Mouse (Mus musculus): ENCODE results near the gene Lrrc46. TPM values are rescaled to one million over a fixed set of nuclear protein-coding genes. Genes with fewer than 3 reads are reported as not detected.

The Lrrc46 gene
- polyA plus RNA-seq, 1 experiment from 2014 or later: not detected

DNA sequence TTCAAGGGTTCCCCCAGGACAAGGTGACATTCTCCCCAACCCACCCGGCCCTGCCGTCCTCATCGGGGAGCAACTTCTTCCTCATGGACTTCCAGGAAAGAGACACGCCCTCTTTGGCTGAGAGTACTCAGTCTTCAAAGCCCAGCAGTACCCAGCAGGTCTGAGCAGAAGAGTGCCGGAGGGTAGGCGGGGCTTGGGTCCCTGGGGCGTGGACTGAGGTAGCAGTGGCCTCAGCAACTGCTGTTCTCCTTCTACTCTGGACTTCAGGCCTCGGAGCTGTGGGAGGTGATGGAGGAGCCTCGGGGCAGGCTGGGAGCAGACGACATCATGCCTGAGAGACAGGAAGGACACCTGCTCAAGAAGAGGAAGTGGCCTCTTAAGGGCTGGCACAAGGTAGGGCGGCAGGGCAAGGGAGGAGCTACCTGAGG is 11.0 kb upstream of the Lrrc46 start:
- H3K9ac ChIP-seq (replicated peaks; ENCODE audit: low read depth, low read length): no peak overlapping the region
- 13% methylated on average over 11 of the region's 11 CpGs for WGBS
- H3K4me3 ChIP-seq (ENCODE audit: low read depth, low read length): no peak overlapping the region

DNA sequence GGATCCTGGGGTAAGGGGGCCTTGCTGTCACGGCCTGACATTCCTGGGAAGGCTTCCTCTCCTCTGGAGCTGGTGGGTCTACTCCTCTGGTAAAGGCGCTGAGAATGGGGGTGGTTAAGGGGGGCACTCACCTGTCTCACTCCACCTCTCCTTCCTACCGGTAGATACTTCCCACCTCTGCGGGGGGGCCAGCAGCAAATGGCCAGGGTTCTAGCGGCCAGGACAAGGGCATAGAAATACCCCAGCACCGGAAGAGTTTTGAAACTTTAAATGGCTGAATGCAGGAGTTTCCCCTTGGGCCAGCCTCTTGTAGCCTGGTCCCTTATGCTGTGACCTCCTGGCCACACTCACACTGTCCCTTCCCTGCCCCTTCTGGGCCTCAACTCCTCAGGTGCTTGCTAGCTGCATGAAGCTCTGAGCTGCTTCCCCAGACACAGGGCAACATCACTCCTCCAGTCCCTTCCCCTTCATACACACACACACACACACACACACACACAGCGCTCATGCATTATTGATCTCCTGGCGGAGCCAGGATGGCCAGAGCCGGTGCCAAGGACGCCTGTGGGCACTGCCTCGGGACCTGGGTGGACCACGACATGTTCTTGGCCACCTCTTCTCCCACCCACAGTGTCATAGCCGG is 9.9 kb upstream of the Lrrc46 start:
- Histone ChIP-seq H3K9ac (replicated peaks; ENCODE audit: low read depth, low read length) (peak overlapping the region; percentile 83), H3K27ac (ENCODE audit: low read length) (peak overlapping the region; percentile 33; the same call in 1 of the 2 replicates), H3K9me3 (ENCODE audit: control insufficient read depth, low read depth, low read length) (no peaks in the 10 kb centered on the region), H3K4me3 (ENCODE audit: low read depth, low read length) (peak overlapping the region; percentile 72), H3K4me1 (ENCODE audit: control insufficient read depth, insufficient read depth, low read length) (peaks cover 19% of the 10 kb centered on the region), H3K27me3 (ENCODE audit: control insufficient read depth, insufficient read depth, low read length) (no peaks in the 10 kb centered on the region), H3K4me2 (replicated peaks; ENCODE audit: low read depth, low read length) (peak overlapping the region; percentile 95), H3K36me3 (ENCODE audit: control insufficient read depth, insufficient read depth, low read length) (peaks cover 40% of the 10 kb centered on the region)
- WGBS: 21% methylated on average over 13 of the region's 13 CpGs
- no peak for ATAC-seq (ENCODE audit: insufficient number of reproducible peaks, insufficient read depth, low FRiP score, low read depth)

More for the DNA sequence above, 11.0 kb upstream of the Lrrc46 start:
- Histone ChIP-seq H3K9me3 (ENCODE audit: control insufficient read depth, low read depth, low read length) (no peaks in the 10 kb centered on the region), H3K36me3 (ENCODE audit: control insufficient read depth, insufficient read depth, low read length) (peaks cover 42% of the 10 kb centered on the region), H3K4me2 (replicated peaks; ENCODE audit: low read depth, low read length) (peak overlapping the region; percentile 95), H3K4me1 (ENCODE audit: control insufficient read depth, insufficient read depth, low read length) (peaks cover 19% of the 10 kb centered on the region), H3K27me3 (ENCODE audit: control insufficient read depth, insufficient read depth, low read length) (no peaks in the 10 kb centered on the region), H3K27ac (ENCODE audit: low read length) (no peak overlapping the region)
- ATAC-seq (ENCODE audit: insufficient number of reproducible peaks, insufficient read depth, low FRiP score, low read depth): peak; percentile 34; the same call in 1 of the 2 replicates

DNA sequence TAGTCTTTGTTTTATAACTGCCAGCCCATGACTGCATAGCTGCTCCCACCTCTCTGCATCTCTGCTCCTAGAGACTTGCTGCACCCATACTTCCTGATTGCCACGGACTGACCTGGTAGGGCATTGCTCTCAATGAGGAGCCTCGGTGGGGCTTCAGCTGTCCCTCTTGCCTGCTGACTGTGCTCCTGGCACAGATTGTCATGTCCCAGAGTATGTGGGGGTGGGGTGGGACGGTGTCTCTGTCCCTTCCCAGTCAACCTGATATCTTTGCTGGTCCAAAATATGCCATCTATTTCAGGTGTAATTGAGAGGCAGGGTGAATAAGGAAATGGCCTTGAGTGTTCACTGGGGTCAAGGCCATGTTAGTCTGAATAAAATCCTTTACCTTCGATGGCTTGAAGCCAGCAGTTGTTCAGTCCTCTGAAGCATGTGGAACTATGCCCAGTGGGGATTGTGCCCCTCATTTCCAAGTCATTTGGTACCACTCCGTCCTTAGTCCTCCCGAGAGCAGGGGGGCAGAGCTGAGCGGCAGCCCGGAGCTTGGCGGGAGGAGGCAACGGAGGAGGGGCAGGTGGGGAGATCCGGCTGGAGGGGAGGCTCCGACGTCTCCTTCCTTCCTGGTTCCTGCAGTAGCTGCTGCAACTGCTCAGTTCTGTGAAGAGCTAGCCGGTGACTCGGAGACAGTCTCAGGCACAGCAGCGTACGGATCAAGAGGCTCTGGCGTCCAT is 9.2 kb upstream of the Lrrc46 start, which contains the start of gene Osbpl7:
Osbpl7 (plus strand) TSS at position 413 of the 728 bp plus-strand sequence.
- Histone ChIP-seq H3K9ac (replicated peaks; ENCODE audit: low read depth, low read length) (peak within 1 kb of the TSS; percentile 83), H3K36me3 (ENCODE audit: control insufficient read depth, insufficient read depth, low read length) (peaks cover 33% of the 10 kb centered on the region), H3K4me3 (ENCODE audit: low read depth, low read length) (peak within 1 kb of the TSS; percentile 72), H3K27ac (ENCODE audit: low read length) (peak within 1 kb of the TSS; percentile 33; the same call in 1 of the 2 replicates), H3K9me3 (ENCODE audit: control insufficient read depth, low read depth, low read length) (no peaks in the 10 kb centered on the region), H3K4me1 (ENCODE audit: control insufficient read depth, insufficient read depth, low read length) (peaks cover 19% of the 10 kb centered on the region), H3K27me3 (ENCODE audit: control insufficient read depth, insufficient read depth, low read length) (no peaks in the 10 kb centered on the region), H3K4me2 (replicated peaks; ENCODE audit: low read depth, low read length) (peak within 1 kb of the TSS; percentile 95)
- WGBS: 6% methylated on average over 18 of the region's 18 CpGs
- peak; percentile 83 for ATAC-seq (ENCODE audit: insufficient number of reproducible peaks, insufficient read depth, low FRiP score, low read depth)

DNA sequence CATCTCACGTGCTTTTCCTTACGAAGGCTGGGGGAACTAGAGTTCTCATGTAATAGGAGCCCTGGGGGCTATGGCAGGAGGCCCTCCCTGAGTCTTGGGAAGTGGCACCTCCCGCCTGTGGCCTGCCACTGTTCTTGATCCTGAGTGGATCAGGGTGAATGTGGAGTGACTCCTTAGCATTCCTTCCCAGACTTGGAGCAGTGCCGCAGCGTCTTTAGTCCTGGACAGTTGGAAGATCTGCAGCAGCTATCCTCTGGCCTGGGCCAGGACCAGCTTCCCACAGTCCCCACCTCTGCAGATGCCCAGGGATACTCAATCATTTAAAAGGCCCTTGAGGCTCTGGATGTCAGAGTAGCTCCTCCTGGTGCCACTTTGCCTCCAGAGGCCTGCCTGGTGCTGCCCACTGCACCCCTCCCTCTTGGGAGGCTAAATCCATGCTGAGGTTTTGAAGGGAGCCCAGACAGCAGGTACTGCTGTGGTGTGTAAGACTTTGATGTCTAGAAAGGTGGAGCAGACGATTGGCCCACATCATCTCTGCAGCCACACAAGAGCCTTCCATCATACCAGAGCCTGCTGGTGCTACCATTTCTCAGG is 8.4 kb upstream of the Lrrc46 start:
- H3K9me3 ChIP-seq (ENCODE audit: control insufficient read depth, low read depth, low read length): no peaks in the 10 kb centered on the region
- no peak overlapping the region for H3K4me2 ChIP-seq (replicated peaks; ENCODE audit: low read depth, low read length)
- peaks cover 29% of the 10 kb centered on the region for H3K36me3 ChIP-seq (ENCODE audit: control insufficient read depth, insufficient read depth, low read length)
- H3K9ac ChIP-seq (replicated peaks; ENCODE audit: low read depth, low read length): no peak overlapping the region
- H3K27me3 ChIP-seq (ENCODE audit: control insufficient read depth, insufficient read depth, low read length): no peaks in the 10 kb centered on the region
- ATAC-seq (ENCODE audit: insufficient number of reproducible peaks, insufficient read depth, low FRiP score, low read depth): no peak
- no peak overlapping the region for H3K4me3 ChIP-seq (ENCODE audit: low read depth, low read length)
- no peak overlapping the region for H3K27ac ChIP-seq (ENCODE audit: low read length)
- WGBS: 71% methylated on average over 6 of the region's 6 CpGs
- peaks cover 19% of the 10 kb centered on the region for H3K4me1 ChIP-seq (ENCODE audit: control insufficient read depth, insufficient read depth, low read length)

DNA sequence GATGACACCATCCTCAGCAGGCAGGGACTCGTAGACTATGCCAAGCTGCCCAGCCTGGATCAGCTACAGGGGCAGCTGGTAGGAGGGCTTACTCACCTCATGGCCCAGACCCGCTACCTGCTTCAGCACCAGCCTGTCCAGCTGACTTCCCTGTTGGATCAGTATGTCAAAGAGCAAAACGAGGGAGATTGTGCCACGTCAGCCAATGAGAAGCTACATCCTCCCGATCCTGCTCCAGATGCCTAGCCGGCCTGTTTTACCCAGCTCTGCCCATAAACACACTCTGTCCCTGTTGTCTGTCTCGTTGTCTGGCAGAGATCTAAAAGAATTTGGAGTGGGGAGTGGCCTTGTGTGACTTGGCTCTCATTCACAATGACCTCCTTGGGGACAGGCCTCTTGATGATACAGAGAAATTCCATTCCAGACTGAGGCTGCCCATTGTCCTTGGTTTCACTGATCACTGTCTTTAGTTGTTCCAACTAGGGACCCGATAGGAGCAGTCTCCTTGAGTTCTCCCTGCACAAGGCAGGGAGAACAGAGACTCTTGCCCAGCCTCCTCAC is 7.0 kb upstream of the Lrrc46 start:
- 80% methylated on average over 8 of the region's 8 CpGs for WGBS
- Histone ChIP-seq H3K9ac (replicated peaks; ENCODE audit: low read depth, low read length) (no peak overlapping the region), H3K4me2 (replicated peaks; ENCODE audit: low read depth, low read length) (no peak overlapping the region), H3K4me1 (ENCODE audit: control insufficient read depth, insufficient read depth, low read length) (peaks cover 19% of the 10 kb centered on the region), H3K9me3 (ENCODE audit: control insufficient read depth, low read depth, low read length) (no peaks in the 10 kb centered on the region), H3K27me3 (ENCODE audit: control insufficient read depth, insufficient read depth, low read length) (no peaks in the 10 kb centered on the region), H3K36me3 (ENCODE audit: control insufficient read depth, insufficient read depth, low read length) (peaks cover 18% of the 10 kb centered on the region), H3K27ac (ENCODE audit: low read length) (no peak overlapping the region), H3K4me3 (ENCODE audit: low read depth, low read length) (no peak overlapping the region)
- no peak for ATAC-seq (ENCODE audit: insufficient number of reproducible peaks, insufficient read depth, low FRiP score, low read depth)

DNA sequence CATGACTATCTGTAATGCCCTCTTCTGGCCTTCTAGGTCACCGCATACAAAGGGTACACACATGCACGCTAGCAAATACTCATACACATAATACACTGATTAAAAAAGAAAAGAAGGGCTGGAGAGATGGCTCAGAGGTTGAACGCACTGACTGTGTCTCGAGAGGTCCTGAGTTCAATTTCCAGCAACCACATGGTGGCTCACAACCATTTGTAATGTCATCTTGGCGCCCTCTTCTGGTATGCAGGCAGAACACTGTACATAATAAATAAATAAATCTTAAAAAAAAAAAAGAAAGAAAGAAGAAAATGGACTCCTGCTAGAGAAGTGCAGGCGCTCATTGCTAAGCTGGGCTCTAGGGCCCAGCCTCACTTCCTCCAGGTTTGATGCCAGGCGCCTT is 4.7 kb upstream of the Lrrc46 start:
- no peak overlapping the region for H3K27ac ChIP-seq (ENCODE audit: low read length)
- no peak for ATAC-seq (ENCODE audit: insufficient number of reproducible peaks, insufficient read depth, low FRiP score, low read depth)
- H3K27me3 ChIP-seq (ENCODE audit: control insufficient read depth, insufficient read depth, low read length): no peaks in the 10 kb centered on the region
- H3K9me3 ChIP-seq (ENCODE audit: control insufficient read depth, low read depth, low read length): no peaks in the 10 kb centered on the region
- peaks cover 8% of the 10 kb centered on the region; the same call in 1 of the 2 replicates for H3K4me1 ChIP-seq (ENCODE audit: control insufficient read depth, insufficient read depth, low read length)
- no peak overlapping the region for H3K4me3 ChIP-seq (ENCODE audit: low read depth, low read length)
- WGBS: 83% methylated on average over 7 of the region's 7 CpGs
- no peak overlapping the region for H3K4me2 ChIP-seq (replicated peaks; ENCODE audit: low read depth, low read length)
- H3K9ac ChIP-seq (replicated peaks; ENCODE audit: low read depth, low read length): no peak overlapping the region
- H3K36me3 ChIP-seq (ENCODE audit: control insufficient read depth, insufficient read depth, low read length): peaks cover 18% of the 10 kb centered on the region

DNA sequence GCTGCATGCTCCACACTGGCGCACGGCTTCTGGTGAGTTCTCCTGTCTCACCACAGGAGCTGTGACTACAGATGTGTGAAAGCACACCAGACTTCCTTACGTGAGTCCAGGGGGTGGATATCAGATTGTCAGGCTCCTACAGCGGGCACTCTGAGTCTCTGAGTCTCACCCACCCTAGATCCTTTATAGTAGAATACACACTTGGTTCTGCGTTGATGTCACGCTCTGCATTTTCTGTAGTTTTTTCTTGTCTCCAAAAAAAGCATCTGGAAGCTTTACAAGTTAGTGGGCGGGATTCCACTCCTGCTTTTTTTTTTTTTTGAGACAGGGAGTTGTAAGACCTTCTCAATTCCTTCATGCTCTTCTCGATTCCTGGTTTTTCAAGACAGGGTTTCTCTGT is 3.7 kb upstream of the Lrrc46 start:
- H3K4me1 ChIP-seq (ENCODE audit: control insufficient read depth, insufficient read depth, low read length): peaks cover 4% of the 10 kb centered on the region; the same call in 1 of the 2 replicates
- H3K27ac ChIP-seq (ENCODE audit: low read length): no peak overlapping the region
- H3K4me3 ChIP-seq (ENCODE audit: low read depth, low read length): no peak overlapping the region
- H3K9me3 ChIP-seq (ENCODE audit: control insufficient read depth, low read depth, low read length): no peaks in the 10 kb centered on the region
- no peaks in the 10 kb centered on the region for H3K27me3 ChIP-seq (ENCODE audit: control insufficient read depth, insufficient read depth, low read length)
- no peak overlapping the region for H3K4me2 ChIP-seq (replicated peaks; ENCODE audit: low read depth, low read length)
- ATAC-seq (ENCODE audit: insufficient number of reproducible peaks, insufficient read depth, low FRiP score, low read depth): no peak
- H3K9ac ChIP-seq (replicated peaks; ENCODE audit: low read depth, low read length): no peak overlapping the region
- 93% methylated on average over 8 of the region's 8 CpGs for WGBS
- H3K36me3 ChIP-seq (ENCODE audit: control insufficient read depth, insufficient read depth, low read length): peaks cover 18% of the 10 kb centered on the region

DNA sequence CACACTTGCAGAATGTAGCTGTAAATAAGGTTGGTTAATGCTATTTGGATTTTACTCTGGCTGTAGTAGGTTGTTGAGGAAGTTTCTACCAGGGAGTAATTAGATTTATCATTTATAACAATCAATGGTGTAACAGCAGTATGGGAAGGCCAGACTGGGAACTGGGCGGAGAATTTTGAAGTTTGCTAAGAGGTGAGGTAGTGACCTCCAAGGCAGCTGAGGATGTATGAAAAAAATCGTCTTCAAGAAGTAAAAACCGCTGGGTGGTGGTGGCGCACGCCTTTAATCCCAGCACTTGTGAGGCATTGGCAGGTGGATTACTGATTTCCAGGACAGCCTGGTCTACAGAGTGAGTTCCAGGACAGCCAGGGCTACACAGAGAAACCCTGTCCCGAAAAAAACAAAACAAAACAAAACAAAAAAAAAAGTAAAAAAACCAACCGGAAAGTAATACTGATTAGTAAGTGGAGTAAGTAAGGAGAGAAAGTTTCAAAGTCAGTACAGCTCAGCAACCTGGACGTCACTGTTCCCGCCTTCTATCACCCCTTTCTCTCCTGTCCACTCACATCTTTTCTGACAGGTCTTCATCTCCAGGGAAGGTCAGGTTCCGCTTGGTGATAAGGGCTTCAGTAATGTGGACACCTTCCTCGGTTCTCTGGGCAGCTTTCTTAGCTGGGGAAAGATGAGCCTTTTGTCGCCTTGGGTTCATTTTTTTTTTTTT is 746 bp downstream of the Lrrc46 start:
- H3K27me3 ChIP-seq (ENCODE audit: control insufficient read depth, insufficient read depth, low read length): no peaks in the 10 kb centered on the region
- no peak overlapping the region for H3K9ac ChIP-seq (replicated peaks; ENCODE audit: low read depth, low read length)
- 41% methylated on average over 12 of the region's 12 CpGs for WGBS
- H3K9me3 ChIP-seq (ENCODE audit: control insufficient read depth, low read depth, low read length): no peaks in the 10 kb centered on the region
- H3K4me3 ChIP-seq (ENCODE audit: low read depth, low read length): peak overlapping the region; percentile 82
- no peaks in the 10 kb centered on the region; the same call in 1 of the 2 replicates for H3K36me3 ChIP-seq (ENCODE audit: control insufficient read depth, insufficient read depth, low read length)
- no peak for ATAC-seq (ENCODE audit: insufficient number of reproducible peaks, insufficient read depth, low FRiP score, low read depth)
- peaks cover 4% of the 10 kb centered on the region; the same call in 1 of the 2 replicates for H3K4me1 ChIP-seq (ENCODE audit: control insufficient read depth, insufficient read depth, low read length)
- H3K4me2 ChIP-seq (replicated peaks; ENCODE audit: low read depth, low read length): peak overlapping the region; percentile 63
- no peak overlapping the region for H3K27ac ChIP-seq (ENCODE audit: low read length)
